Mouse (Mus musculus): ENCODE results near the gene Rnft2. TPM values are rescaled to one million over a fixed set of nuclear protein-coding genes. Genes with fewer than 3 reads are reported as not detected.

Rnft2 gene
- total RNA-seq, 2 experiments from 2014 or later: 68.1 to 71.9 TPM

DNA sequence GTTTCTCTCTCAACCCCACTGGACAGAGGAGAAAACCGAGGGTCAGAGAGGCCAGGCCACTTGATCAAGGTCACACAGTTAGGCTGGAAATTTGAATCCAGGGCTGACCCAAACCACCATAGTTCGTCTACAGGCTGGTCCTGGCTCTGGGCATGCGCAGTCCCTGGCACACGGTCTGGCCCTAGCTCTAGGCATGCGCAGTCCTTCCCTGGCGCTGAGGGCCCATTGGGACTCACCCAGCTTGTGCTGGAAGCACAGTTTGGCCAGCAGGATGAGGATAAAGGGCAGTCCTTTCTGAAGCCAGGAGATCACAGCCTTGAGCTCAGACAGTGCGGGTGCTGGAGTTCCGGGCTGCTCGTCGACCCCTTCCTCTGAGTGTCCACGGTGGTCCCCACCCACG lies 8.0 kb downstream of the Rnft2 start:
- peak in 1 of 2 experiments; percentile 47 for DNase-seq (ENCODE audit: low spot score in 2 of 2)
- H3K4me3 ChIP-seq: peak overlapping the region; percentile 22; the same call in 1 of the 2 replicates
- no peak for TF ChIP-seq CTCF (conservative IDR thresholded peaks at IDR 0.05)
- H3K27ac ChIP-seq: peak overlapping the region; percentile 43

DNA sequence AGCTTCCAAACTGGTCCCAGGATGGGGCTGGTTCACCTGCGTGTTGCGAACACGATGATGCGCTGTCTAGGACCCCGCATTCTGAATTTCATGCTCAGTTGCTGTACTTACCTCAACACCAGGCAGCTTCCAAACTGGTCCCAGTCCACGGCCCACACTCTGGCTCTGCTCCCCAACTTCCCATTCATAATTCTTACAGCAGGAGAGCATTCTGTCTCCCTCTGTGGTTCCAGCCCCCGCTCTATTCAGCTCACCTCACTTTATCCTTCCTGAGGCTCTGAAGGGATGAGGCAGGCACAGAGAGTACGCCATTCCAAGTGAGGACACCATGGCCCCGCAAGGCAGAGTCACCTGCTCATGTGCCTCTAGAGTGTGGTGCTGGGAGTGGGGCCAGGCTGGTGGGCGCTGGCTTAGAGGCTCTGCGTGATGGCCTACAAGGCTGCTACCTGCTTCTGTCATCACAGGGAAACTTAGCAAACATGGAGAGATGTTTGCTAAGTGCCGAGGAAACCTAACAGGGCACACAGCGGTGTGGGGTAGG lies 14.8 kb downstream of the Rnft2 start:
- TF ChIP-seq CTCF (conservative IDR thresholded peaks at IDR 0.05): no peak
- Histone ChIP-seq H3K4me3 (no peak overlapping the region), H3K27ac (no peak overlapping the region)
- DNase-seq (ENCODE audit: low spot score in 2 of 2): peak; percentile 56 to 60

GRCm38 (mm10) chr5:118223142-118223757 lies 21.7 kb downstream of the Rnft2 start:
- no peak for TF ChIP-seq CTCF (conservative IDR thresholded peaks at IDR 0.05)
- no peak overlapping the region for H3K4me3 ChIP-seq
- no peak for DNase-seq (ENCODE audit: low spot score in 2 of 2)
- no peak overlapping the region for H3K27ac ChIP-seq

- peak; percentile 72 to 80 for DNase-seq (ENCODE audit: low spot score in 2 of 2)
- TF ChIP-seq CTCF (conservative IDR thresholded peaks at IDR 0.05): no peak
- no peak overlapping the region for H3K4me3 ChIP-seq
- H3K27ac ChIP-seq: peak overlapping the region; percentile 43; the same call in 1 of the 2 replicates
These were observed 27.5 kb downstream of the Rnft2 start for GRCm38 (mm10) chr5:118217410-118217809.

DNA sequence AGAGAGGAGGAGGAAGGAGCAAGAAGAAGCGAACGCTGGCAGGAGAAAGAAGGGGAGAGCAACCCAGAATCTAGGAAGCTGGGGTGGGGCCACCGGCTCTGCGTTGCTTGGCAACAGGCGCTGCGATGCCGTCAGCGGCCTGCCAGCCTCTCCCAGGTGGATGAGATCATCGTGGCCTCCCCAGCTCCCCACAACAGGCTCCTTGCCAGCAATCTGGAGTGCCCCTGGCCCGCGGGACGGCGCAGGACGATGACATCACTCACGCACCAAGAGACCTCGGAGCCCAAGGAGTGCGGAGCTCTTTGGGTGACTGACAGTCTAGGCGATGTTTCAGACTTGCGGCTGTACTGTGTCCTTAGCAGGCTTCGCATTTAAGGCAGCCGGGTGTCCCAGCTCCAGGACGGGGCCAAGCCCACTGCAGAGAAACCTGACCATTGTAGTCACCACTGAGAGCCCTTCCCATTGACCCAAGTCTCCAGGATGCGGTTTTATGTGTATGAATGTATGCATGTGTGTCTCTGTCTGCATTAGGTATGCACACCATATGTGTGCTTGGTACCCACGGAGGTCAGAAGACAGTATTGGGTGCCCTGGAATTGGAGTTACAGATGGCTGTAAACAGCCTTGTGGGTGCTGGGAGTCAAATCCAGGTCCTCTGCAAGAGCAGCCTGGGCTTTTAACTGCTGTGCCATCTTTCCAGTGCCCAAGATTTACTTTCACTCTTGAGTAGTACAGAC lies 30.3 kb downstream of the Rnft2 start:
- Histone ChIP-seq H3K27ac (peak overlapping the region; percentile 82), H3K4me3 (peak overlapping the region; percentile 34)
- no peak for TF ChIP-seq CTCF (conservative IDR thresholded peaks at IDR 0.05)
- peak; percentile 78 to 87 for DNase-seq (ENCODE audit: low spot score in 2 of 2)

GRCm38 (mm10) chr5:118214012-118214411 lies 30.9 kb downstream of the Rnft2 start:
- no peak for DNase-seq (ENCODE audit: low spot score in 2 of 2)
- peak overlapping the region; percentile 82 for H3K27ac ChIP-seq
- no peak for TF ChIP-seq CTCF (conservative IDR thresholded peaks at IDR 0.05)
- H3K4me3 ChIP-seq: peak overlapping the region; percentile 34

GRCm38 (mm10) chr5:118205852-118206251 lies 39.1 kb downstream of the Rnft2 start:
- Histone ChIP-seq H3K27ac (no peak overlapping the region), H3K4me3 (no peak overlapping the region)
- TF ChIP-seq CTCF (conservative IDR thresholded peaks at IDR 0.05): no peak
- no peak for DNase-seq (ENCODE audit: low spot score in 2 of 2)

DNA sequence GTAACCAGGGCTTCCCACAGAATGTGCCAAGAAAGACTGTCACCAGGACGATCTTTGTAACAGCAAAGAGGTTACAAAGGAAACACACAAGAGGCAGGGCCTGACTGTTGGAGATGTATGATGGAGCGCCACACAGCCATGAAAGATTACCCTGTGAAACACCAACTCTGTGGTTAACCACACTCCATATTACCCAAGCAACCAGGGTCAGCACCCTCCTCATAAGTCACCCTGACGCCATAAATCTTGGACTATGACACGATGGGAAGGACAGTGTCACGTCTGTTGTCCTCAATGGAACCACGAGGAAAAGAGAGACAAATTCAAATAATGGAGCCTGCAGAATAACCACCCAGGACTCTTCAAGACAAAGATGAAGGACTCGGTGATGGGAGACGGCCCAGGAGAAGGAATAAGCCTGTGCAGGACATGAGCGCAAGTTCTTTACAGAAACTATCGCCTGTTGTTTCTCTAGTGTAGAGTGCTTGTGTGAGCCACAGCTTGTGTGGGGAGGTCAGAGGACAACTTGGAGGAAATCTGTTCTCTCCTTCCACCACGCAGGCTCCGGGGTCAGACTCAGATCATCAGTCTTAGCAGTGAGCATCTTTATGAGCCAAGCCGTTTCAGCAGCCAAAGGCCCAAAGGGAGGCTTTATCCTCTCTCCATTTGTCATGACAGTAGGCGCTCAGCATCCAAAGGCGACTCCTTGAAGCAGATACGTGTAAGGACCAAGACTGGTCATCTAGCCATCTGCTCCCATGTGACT lies 40.1 kb downstream of the Rnft2 start:
- no peak for TF ChIP-seq CTCF (conservative IDR thresholded peaks at IDR 0.05)
- no peak overlapping the region for H3K27ac ChIP-seq
- no peak for DNase-seq (ENCODE audit: low spot score in 2 of 2)
- H3K4me3 ChIP-seq: no peak overlapping the region

GRCm38 (mm10) chr5:118199670-118200069 lies 45.2 kb downstream of the Rnft2 start:
- Histone ChIP-seq H3K27ac (peak overlapping the region; percentile 29; the same call in 1 of the 2 replicates), H3K4me3 (no peak overlapping the region)
- no peak for TF ChIP-seq CTCF (conservative IDR thresholded peaks at IDR 0.05)
- DNase-seq (ENCODE audit: low spot score in 2 of 2): no peak

DNA sequence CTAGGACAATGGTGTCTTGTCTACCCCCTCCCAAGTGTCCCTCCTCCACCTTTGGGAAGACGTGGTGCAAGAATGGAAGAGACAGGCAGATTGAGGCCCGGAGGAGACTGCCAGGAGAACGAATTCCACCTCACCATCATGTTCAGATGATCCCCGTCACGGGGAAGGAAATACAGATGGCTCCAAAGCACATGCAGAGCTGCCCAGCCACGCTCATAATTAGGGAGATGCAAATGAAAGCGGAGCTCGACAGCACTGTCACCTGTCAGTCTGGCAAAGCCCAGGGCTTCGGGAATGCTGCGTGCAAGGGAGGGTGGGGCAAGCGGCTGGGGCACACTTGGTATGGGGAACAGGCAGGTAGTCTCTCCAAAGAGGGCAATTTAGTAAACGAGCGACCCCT lies 47.5 kb downstream of the Rnft2 start:
- TF ChIP-seq CTCF (conservative IDR thresholded peaks at IDR 0.05): no peak
- Histone ChIP-seq H3K27ac (peak overlapping the region; percentile 23; the same call in 1 of the 2 replicates), H3K4me3 (no peak overlapping the region)
- DNase-seq (ENCODE audit: low spot score in 2 of 2): peak in 1 of 2 experiments; percentile 42

- no peak for TF ChIP-seq CTCF (conservative IDR thresholded peaks at IDR 0.05)
- DNase-seq (ENCODE audit: low spot score in 2 of 2): no peak
- Histone ChIP-seq H3K27ac (no peak overlapping the region), H3K4me3 (peak overlapping the region; percentile 3; the same call in 1 of the 2 replicates)
These were observed 52.7 kb downstream of the Rnft2 start for GRCm38 (mm10) chr5:118192221-118192620.

DNA sequence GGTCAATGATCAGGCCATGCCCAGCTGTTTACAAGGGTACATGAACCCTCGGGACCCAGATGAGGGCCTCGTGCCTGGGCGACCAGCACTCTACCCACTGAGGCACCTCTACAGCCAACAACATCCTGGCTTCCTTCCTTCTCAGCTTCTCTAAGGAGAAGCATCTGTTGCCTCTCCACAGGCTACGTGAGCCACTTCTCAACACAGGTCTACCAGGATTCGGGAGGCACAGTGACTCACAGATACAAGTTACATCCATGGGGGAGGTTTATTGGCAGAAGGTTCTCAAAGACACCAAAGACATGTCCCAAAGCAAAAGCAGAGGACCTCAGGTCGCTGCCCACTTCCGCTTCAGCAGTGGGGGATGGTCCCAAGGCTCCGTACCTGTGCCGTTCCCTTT lies 54.4 kb downstream of the Rnft2 start:
- Histone ChIP-seq H3K4me3 (no peak overlapping the region), H3K27ac (no peak overlapping the region)
- DNase-seq (ENCODE audit: low spot score in 2 of 2): no peak
- no peak for TF ChIP-seq CTCF (conservative IDR thresholded peaks at IDR 0.05)

DNA sequence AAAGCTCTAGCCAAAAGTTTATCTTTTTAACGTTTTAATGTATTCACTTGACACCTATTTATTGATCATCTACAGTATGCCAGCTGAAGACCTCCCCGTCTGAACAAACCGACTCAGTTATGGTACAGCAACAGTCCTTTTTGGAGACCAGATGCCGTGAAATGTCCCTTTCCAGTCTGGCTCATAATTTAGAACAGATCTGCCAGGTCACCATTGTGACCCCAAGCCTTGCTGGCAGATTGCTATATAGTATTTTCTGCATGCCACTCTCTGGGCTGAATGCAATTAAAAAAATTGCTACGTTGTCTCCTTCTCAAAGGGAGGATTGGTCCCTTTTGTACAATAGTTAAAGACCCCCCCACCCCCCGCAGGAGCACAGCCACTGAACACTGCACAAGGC lies 56.6 kb downstream of the Rnft2 start:
- no peak overlapping the region for H3K4me3 ChIP-seq
- no peak for DNase-seq (ENCODE audit: low spot score in 2 of 2)
- no peak for TF ChIP-seq CTCF (conservative IDR thresholded peaks at IDR 0.05)

More for the DNA sequence above, 56.6 kb downstream of the Rnft2 start:
- no peak overlapping the region for H3K27ac ChIP-seq
